Mouse (Mus musculus): ENCODE results near the gene Nptx1. TPM values are rescaled to one million over a fixed set of nuclear protein-coding genes. Genes with fewer than 3 reads are reported as not detected.

Nptx1 gene
- total and polyA plus RNA-seq, 3 experiments: 0.11 TPM; not detected in 2

- H3K27me3 ChIP-seq (ENCODE audit: insufficient read depth, low read length): peaks cover 58% of the 10 kb centered on the region
- H3K36me3 ChIP-seq (replicated peaks): no peaks in the 10 kb centered on the region
- H3K9me3 ChIP-seq (replicated peaks): no peaks in the 10 kb centered on the region
- H3K4me1 ChIP-seq (ENCODE audit: insufficient read depth, low read depth, low read length): peaks cover 3% of the 10 kb centered on the region; the same call in 1 of the 2 replicates
- no peak for ATAC-seq (ENCODE audit: extremely low read depth, insufficient number of reproducible peaks, low FRiP score, poor library complexity, severe bottlenecking)
- TF ChIP-seq GATA1 (IDR thresholded peaks at IDR 0.05; ENCODE audit: borderline replicate concordance, low read length): no peak
- TF ChIP-seq POLR2AphosphoS5 (IDR thresholded peaks at IDR 0.05; ENCODE audit: insufficient replicate concordance, low read depth, low read length): no peak
- TF ChIP-seq TAL1 (conservative IDR thresholded peaks at IDR 0.05; ENCODE audit: low read depth, low read length): no peak
- TF ChIP-seq GATA2 (IDR thresholded peaks at IDR 0.05; ENCODE audit: borderline replicate concordance, low read depth, low read length): no peak
- no peak for TF ChIP-seq CTCF (IDR thresholded peaks at IDR 0.05; ENCODE audit: low read depth, low read length)
- no peak for DNase-seq (ENCODE audit: low spot score)
- H3K4me3 ChIP-seq (ENCODE audit: low read depth, low read length): no peak overlapping the region
Observed at GRCm38 (mm10) chr11:119563166-119563565, 15.6 kb upstream of the Nptx1 start.

- Histone ChIP-seq H3K4me1 (ENCODE audit: insufficient read depth, low read depth, low read length) (peaks cover 3% of the 10 kb centered on the region; the same call in 1 of the 2 replicates), H3K9me3 (replicated peaks) (no peaks in the 10 kb centered on the region), H3K27me3 (ENCODE audit: insufficient read depth, low read length) (peaks cover 59% of the 10 kb centered on the region), H3K36me3 (replicated peaks) (no peaks in the 10 kb centered on the region), H3K4me3 (ENCODE audit: low read depth, low read length) (no peak overlapping the region)
- DNase-seq (ENCODE audit: low spot score): no peak
- ATAC-seq (ENCODE audit: extremely low read depth, insufficient number of reproducible peaks, low FRiP score, poor library complexity, severe bottlenecking): no peak
- no peak for TF ChIP-seq GATA1 (IDR thresholded peaks at IDR 0.05; ENCODE audit: borderline replicate concordance, low read length)
- no peak for TF ChIP-seq GATA2 (IDR thresholded peaks at IDR 0.05; ENCODE audit: borderline replicate concordance, low read depth, low read length)
- no peak for TF ChIP-seq CTCF (IDR thresholded peaks at IDR 0.05; ENCODE audit: low read depth, low read length)
- TF ChIP-seq TAL1 (conservative IDR thresholded peaks at IDR 0.05; ENCODE audit: low read depth, low read length): no peak
- TF ChIP-seq POLR2AphosphoS5 (IDR thresholded peaks at IDR 0.05; ENCODE audit: insufficient replicate concordance, low read depth, low read length): no peak
Observed at GRCm38 (mm10) chr11:119562286-119562685, 14.7 kb upstream of the Nptx1 start.

GRCm38 (mm10) chr11:119558870-119559610 is 11.5 kb upstream of the Nptx1 start:
- TF ChIP-seq POLR2AphosphoS5 (IDR thresholded peaks at IDR 0.05; ENCODE audit: insufficient replicate concordance, low read depth, low read length): no peak
- no peak for TF ChIP-seq GATA2 (IDR thresholded peaks at IDR 0.05; ENCODE audit: borderline replicate concordance, low read depth, low read length)
- peaks cover 66% of the 10 kb centered on the region for H3K27me3 ChIP-seq (ENCODE audit: insufficient read depth, low read length)

DNA sequence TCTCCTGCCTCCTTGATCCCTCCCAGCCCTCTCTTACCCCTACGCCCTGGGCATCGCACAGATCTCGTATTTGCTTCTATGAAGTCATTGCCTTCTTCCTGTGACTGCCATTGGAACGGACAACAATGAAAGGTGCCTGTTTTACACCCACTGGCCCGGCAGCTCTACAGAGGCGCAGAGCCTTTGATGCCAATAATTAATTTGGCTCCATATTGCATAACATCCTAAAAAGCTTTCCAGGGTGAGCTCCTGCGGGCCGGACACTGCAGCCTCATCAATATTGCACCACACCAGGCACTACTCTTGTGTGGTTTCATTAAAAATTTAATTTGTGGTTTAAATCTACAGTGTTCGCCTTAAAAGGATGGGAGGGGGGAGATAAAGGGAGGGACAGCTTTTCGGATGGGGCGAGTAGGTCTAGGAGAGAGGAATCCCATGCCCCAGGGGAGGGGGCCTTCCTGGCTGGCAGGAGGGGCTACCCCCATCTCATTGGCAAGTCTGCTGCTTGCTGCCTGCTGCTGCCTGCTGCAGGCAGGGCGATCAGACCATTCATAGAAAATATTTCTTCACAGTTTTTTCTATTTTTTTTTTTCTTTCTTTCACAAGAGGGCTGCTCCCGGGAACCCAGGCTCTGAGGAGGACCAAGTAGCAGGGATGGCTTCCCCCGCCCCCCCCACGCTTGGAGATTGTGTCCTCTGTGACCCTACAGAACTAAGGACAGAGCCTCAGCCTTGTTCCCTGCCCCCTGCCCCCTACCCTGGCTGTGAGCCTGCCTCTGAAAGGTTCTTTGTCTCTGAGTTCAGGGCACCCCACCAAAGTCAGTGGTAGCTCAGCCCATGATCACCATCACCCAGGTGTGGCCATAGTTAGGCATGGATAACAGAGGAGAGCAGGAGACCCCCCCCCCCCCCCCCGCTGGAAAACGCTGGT is 10.7 kb upstream of the Nptx1 start:
- ATAC-seq (ENCODE audit: extremely low read depth, insufficient number of reproducible peaks, low FRiP score, poor library complexity, severe bottlenecking) (no peak), DNase-seq (ENCODE audit: low spot score) (no peak)
- H3K36me3 ChIP-seq (replicated peaks): no peaks in the 10 kb centered on the region
- TF ChIP-seq TAL1 (conservative IDR thresholded peaks at IDR 0.05; ENCODE audit: low read depth, low read length) (no peak), GATA2 (IDR thresholded peaks at IDR 0.05; ENCODE audit: borderline replicate concordance, low read depth, low read length) (no peak), CTCF (IDR thresholded peaks at IDR 0.05; ENCODE audit: low read depth, low read length) (no peak), GATA1 (IDR thresholded peaks at IDR 0.05; ENCODE audit: borderline replicate concordance, low read length) (no peak), POLR2AphosphoS5 (IDR thresholded peaks at IDR 0.05; ENCODE audit: insufficient replicate concordance, low read depth, low read length) (no peak)
- H3K4me1 ChIP-seq (ENCODE audit: insufficient read depth, low read depth, low read length): peaks cover 3% of the 10 kb centered on the region; the same call in 1 of the 2 replicates
- no peak overlapping the region for H3K4me3 ChIP-seq (ENCODE audit: low read depth, low read length)
- peaks cover 63% of the 10 kb centered on the region for H3K27me3 ChIP-seq (ENCODE audit: insufficient read depth, low read length)
- no peaks in the 10 kb centered on the region for H3K9me3 ChIP-seq (replicated peaks)

More at GRCm38 (mm10) chr11:119558870-119559610, 11.5 kb upstream of the Nptx1 start:
- peaks cover 3% of the 10 kb centered on the region; the same call in 1 of the 2 replicates for H3K4me1 ChIP-seq (ENCODE audit: insufficient read depth, low read depth, low read length)
- ATAC-seq (ENCODE audit: extremely low read depth, insufficient number of reproducible peaks, low FRiP score, poor library complexity, severe bottlenecking) (no peak), DNase-seq (ENCODE audit: low spot score) (no peak)
- no peaks in the 10 kb centered on the region for H3K9me3 ChIP-seq (replicated peaks)
- H3K4me3 ChIP-seq (ENCODE audit: low read depth, low read length): no peak overlapping the region
- H3K36me3 ChIP-seq (replicated peaks): no peaks in the 10 kb centered on the region

DNA sequence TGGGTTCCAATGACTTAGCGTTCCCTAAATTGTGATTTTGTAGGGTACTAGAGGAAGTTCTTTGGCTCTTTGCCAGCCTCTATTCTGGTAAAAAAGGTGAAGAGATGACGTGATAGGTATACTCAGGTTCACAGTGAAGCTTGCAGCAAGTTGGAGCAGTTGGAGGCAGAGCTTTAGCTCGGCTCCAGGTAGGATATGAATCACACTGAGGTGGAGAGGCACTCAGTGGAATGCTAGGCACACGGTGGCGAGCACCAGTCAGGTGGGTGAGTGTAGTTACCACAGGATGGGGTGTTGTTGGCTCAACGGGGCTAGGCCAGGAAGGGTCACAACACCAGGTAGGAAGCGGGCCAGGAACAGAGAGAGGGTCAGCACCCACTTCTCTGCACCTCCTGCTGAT is 7.6 kb upstream of the Nptx1 start:
- Histone ChIP-seq H3K4me3 (ENCODE audit: low read depth, low read length) (no peak overlapping the region), H3K27me3 (ENCODE audit: insufficient read depth, low read length) (peaks cover 66% of the 10 kb centered on the region), H3K4me1 (ENCODE audit: insufficient read depth, low read depth, low read length) (peaks cover 3% of the 10 kb centered on the region; the same call in 1 of the 2 replicates), H3K9me3 (replicated peaks) (no peaks in the 10 kb centered on the region), H3K36me3 (replicated peaks) (no peaks in the 10 kb centered on the region)
- ATAC-seq (ENCODE audit: extremely low read depth, insufficient number of reproducible peaks, low FRiP score, poor library complexity, severe bottlenecking) (no peak), DNase-seq (ENCODE audit: low spot score) (no peak)
- no peak for TF ChIP-seq TAL1 (conservative IDR thresholded peaks at IDR 0.05; ENCODE audit: low read depth, low read length)
- no peak for TF ChIP-seq GATA2 (IDR thresholded peaks at IDR 0.05; ENCODE audit: borderline replicate concordance, low read depth, low read length)
- no peak for TF ChIP-seq CTCF (IDR thresholded peaks at IDR 0.05; ENCODE audit: low read depth, low read length)

GRCm38 (mm10) chr11:119554706-119555105 is 7.2 kb upstream of the Nptx1 start:
- H3K4me3 ChIP-seq (ENCODE audit: low read depth, low read length): no peak overlapping the region
- no peak for TF ChIP-seq TAL1 (conservative IDR thresholded peaks at IDR 0.05; ENCODE audit: low read depth, low read length)
- TF ChIP-seq GATA1 (IDR thresholded peaks at IDR 0.05; ENCODE audit: borderline replicate concordance, low read length): no peak
- TF ChIP-seq GATA2 (IDR thresholded peaks at IDR 0.05; ENCODE audit: borderline replicate concordance, low read depth, low read length): no peak
- no peak for TF ChIP-seq CTCF (IDR thresholded peaks at IDR 0.05; ENCODE audit: low read depth, low read length)
- TF ChIP-seq POLR2AphosphoS5 (IDR thresholded peaks at IDR 0.05; ENCODE audit: insufficient replicate concordance, low read depth, low read length): no peak
- H3K9me3 ChIP-seq (replicated peaks): no peaks in the 10 kb centered on the region
- ATAC-seq (ENCODE audit: extremely low read depth, insufficient number of reproducible peaks, low FRiP score, poor library complexity, severe bottlenecking) (no peak), DNase-seq (ENCODE audit: low spot score) (no peak)
- no peaks in the 10 kb centered on the region for H3K36me3 ChIP-seq (replicated peaks)
- peaks cover 1% of the 10 kb centered on the region; the same call in 1 of the 2 replicates for H3K4me1 ChIP-seq (ENCODE audit: insufficient read depth, low read depth, low read length)
- peaks cover 63% of the 10 kb centered on the region for H3K27me3 ChIP-seq (ENCODE audit: insufficient read depth, low read length)
